Comparison of ENCODE assay signal across 8 mouse cellular contexts in genomic region chr14:20798761-20799160, GRCm38 (mm10). TPM values are rescaled to one million over a fixed set of nuclear protein-coding genes. Genes with fewer than 3 reads are reported as not detected.
A peak's percentile ranks its signal among the peaks of the same experiment; 100 is the strongest.
DNase-seq lines count a peak whose midpoint lies in the region; ATAC-seq and TF ChIP-seq lines count a peak whose summit lies in the region.

No protein-coding gene starts in this region.

- 6% methylated on average over 7 of the region's 7 CpGs for WGBS in forebrain, embryonic 11.5 days
- 3% methylated on average over 7 of the region's 7 CpGs for WGBS in forebrain, embryonic 15.5 days
- 3% methylated on average over 7 of the region's 7 CpGs for WGBS in heart, embryonic 14.5 days

- H3K36me3 ChIP-seq in forebrain, embryonic 11.5 days (ENCODE audit: control insufficient read depth, insufficient read depth, low read length): no peaks in the 10 kb centered on the region
- H3K36me3 ChIP-seq in forebrain, embryonic 15.5 days: no peaks in the 10 kb centered on the region
- H3K36me3 ChIP-seq in heart, embryonic 14.5 days (ENCODE audit: control insufficient read depth, insufficient read depth, low read length): no peaks in the 10 kb centered on the region

- no peak for ATAC-seq in forebrain, embryonic 11.5 days (replicated peaks; ENCODE audit: low FRiP score)
- ATAC-seq in forebrain, embryonic 15.5 days (replicated peaks): no peak
- ATAC-seq in heart, embryonic 14.5 days (ENCODE audit: insufficient number of reproducible peaks, insufficient read depth, low FRiP score, low read depth): 0 out of 2 replicates have a peak, but pooled peaks have one; percentile 19
- peak; percentile 90 for ATAC-seq in megakaryocyte-erythroid progenitor cell, adult 5-6 weeks (replicated peaks; ENCODE audit: low FRiP score, low TSS enrichment, poor library complexity, severe bottlenecking)

- no peak overlapping the region for H3K4me3 ChIP-seq in forebrain, embryonic 11.5 days (ENCODE audit: low read depth, low read length)
- H3K4me3 ChIP-seq in forebrain, embryonic 15.5 days: no peak overlapping the region
- H3K4me3 ChIP-seq in cortical plate, adult 2 months (ENCODE audit: insufficient read depth, low read length): no peak overlapping the region
- no peak overlapping the region for H3K4me3 ChIP-seq in heart, embryonic 14.5 days (ENCODE audit: control insufficient read depth in 1 of 2, insufficient read depth in 1 of 2, low read depth in 1 of 2, low read length in 2 of 2)

- TF ChIP-seq POLR2A in cortical plate, adult 2 months (IDR thresholded peaks at IDR 0.05; ENCODE audit: extremely low read depth, insufficient read depth, low read length): no peak

- H3K9ac ChIP-seq in forebrain, embryonic 11.5 days (ENCODE audit: low read length): no peak overlapping the region
- H3K9ac ChIP-seq in forebrain, embryonic 15.5 days (replicated peaks): no peak overlapping the region
- no peak overlapping the region for H3K9ac ChIP-seq in heart, embryonic 14.5 days (ENCODE audit: low read length)

- H3K27ac ChIP-seq in forebrain, embryonic 11.5 days (ENCODE audit: low read depth, low read length): no peak overlapping the region
- H3K27ac ChIP-seq in forebrain, embryonic 15.5 days (replicated peaks): no peak overlapping the region
- no peak overlapping the region for H3K27ac ChIP-seq in cortical plate, adult 2 months (ENCODE audit: insufficient read depth, low read length)
- H3K27ac ChIP-seq in heart, embryonic 14.5 days (replicated peaks in 1 of 2; ENCODE audit: control insufficient read depth in 1 of 2, insufficient read depth in 1 of 2, low read depth in 2 of 2, low read length in 2 of 2): no peak overlapping the region

- no peaks in the 10 kb centered on the region for H3K27me3 ChIP-seq in forebrain, embryonic 11.5 days (ENCODE audit: control insufficient read depth, insufficient read depth, low read length)
- no peaks in the 10 kb centered on the region for H3K27me3 ChIP-seq in forebrain, embryonic 15.5 days
- H3K27me3 ChIP-seq in heart, embryonic 14.5 days (ENCODE audit: control insufficient read depth, insufficient read depth, low read length): no peaks in the 10 kb centered on the region

- H3K9me3 ChIP-seq in forebrain, embryonic 11.5 days (ENCODE audit: control insufficient read depth, low read length): no peaks in the 10 kb centered on the region
- no peaks in the 10 kb centered on the region for H3K9me3 ChIP-seq in forebrain, embryonic 15.5 days
- no peaks in the 10 kb centered on the region for H3K9me3 ChIP-seq in heart, embryonic 14.5 days (ENCODE audit: control insufficient read depth, low read length)

- H3K4me2 ChIP-seq in forebrain, embryonic 11.5 days (ENCODE audit: low read depth, low read length, severe bottlenecking): no peak overlapping the region
- H3K4me2 ChIP-seq in forebrain, embryonic 15.5 days (replicated peaks): no peak overlapping the region
- 0 out of 2 replicates have a peak overlapping the region, but pooled peaks have one; percentile 16 for H3K4me2 ChIP-seq in heart, embryonic 14.5 days (ENCODE audit: low read length)

- DNase-seq in forebrain, embryonic 11.5 days (ENCODE audit: low spot score): peak; percentile 93
- peak; percentile 90 to 95 for DNase-seq in adrenal gland, adult (ENCODE audit: inconsistent age in 2 of 2, low spot score in 1 of 2)
- peak; percentile 76 to 98 for DNase-seq in layer of hippocampus, postnatal 25 days (ENCODE audit: extremely low spot score in 1 of 2, low spot score in 1 of 2)
- peak; percentile 83 to 96 for DNase-seq in spleen, postnatal 10 days (ENCODE audit: low spot score in 2 of 2)

- H3K4me1 ChIP-seq in forebrain, embryonic 11.5 days (replicated peaks; ENCODE audit: control insufficient read depth, insufficient read depth, low read length): peaks cover 3% of the 10 kb centered on the region; the same call in 1 of the 2 replicates
- H3K4me1 ChIP-seq in forebrain, embryonic 15.5 days: peaks cover 15% of the 10 kb centered on the region
- H3K4me1 ChIP-seq in cortical plate, adult 2 months (ENCODE audit: control insufficient read depth, insufficient read depth, low read length): no peaks in the 10 kb centered on the region
- H3K4me1 ChIP-seq in heart, embryonic 14.5 days (ENCODE audit: control insufficient read depth in 2 of 2, insufficient read depth in 2 of 2, low read length in 2 of 2): peaks cover 0 to 19% of the 10 kb centered on the region in 2 experiments; a peak in 2 of 4 replicates

- TF ChIP-seq CTCF in cortical plate, adult 2 months (IDR thresholded peaks at IDR 0.05; ENCODE audit: extremely low read depth, insufficient read depth, low read length): peak; percentile 94

RNA-seq across cellular contexts. Expression of gene Camk2g, which starts 4.9 kb away (rescaled TPM):
- polyA plus RNA-seq in forebrain, embryonic 11.5 days (2014; fragmentation: Nextera tagmentation; extraction: Ambion mirVana): 46.8 and 52.0 TPM in 2 replicates
- 86.8 and 95.6 TPM in 2 replicates for polyA plus RNA-seq in forebrain, embryonic 15.5 days (2015; fragmentation: Nextera tagmentation; extraction: Ambion mirVana)
- 287 and 303 TPM in 2 replicates for polyA plus RNA-seq in cortical plate, adult 2 months (2012; rRNA removed)
- polyA plus RNA-seq in heart, embryonic 14.5 days (2014; fragmentation: Nextera tagmentation; extraction: Ambion mirVana): 64.0 and 72.1 TPM in 2 replicates
- 100 to 1,000 TPM; 205 to 212 TPM for total RNA-seq in layer of hippocampus, postnatal 25 days (2021)
- total RNA-seq in megakaryocyte-erythroid progenitor cell, adult 5-6 weeks (2014; fragmentation: Nextera tagmentation): 7.1 and 30.8 TPM in 2 replicates
- total RNA-seq in megakaryocyte-erythroid progenitor cell, adult 5-6 weeks (2017): 33.0 and 34.8 TPM in 2 replicates

RNA-seq across cellular contexts. Expression of gene Plau, which starts 37.7 kb away (rescaled TPM):
- 0.25 and 0.31 TPM in 2 replicates for polyA plus RNA-seq in forebrain, embryonic 11.5 days (2014; fragmentation: Nextera tagmentation; extraction: Ambion mirVana)
- 0.27 and 0.28 TPM in 2 replicates for polyA plus RNA-seq in forebrain, embryonic 15.5 days (2015; fragmentation: Nextera tagmentation; extraction: Ambion mirVana)
- 4.2 and 5.2 TPM in 2 replicates for polyA plus RNA-seq in cortical plate, adult 2 months (2012; rRNA removed)
- polyA plus RNA-seq in heart, embryonic 14.5 days (2014; fragmentation: Nextera tagmentation; extraction: Ambion mirVana): 1.5 and 1.7 TPM in 2 replicates
- total RNA-seq in layer of hippocampus, postnatal 25 days (2021): 1 to 10 TPM; 3.5 to 4.0 TPM
- total RNA-seq in megakaryocyte-erythroid progenitor cell, adult 5-6 weeks (2014; fragmentation: Nextera tagmentation): not detected in 2 replicates
- 0.38 TPM in 1 of 2 replicates, not detected in the other for total RNA-seq in megakaryocyte-erythroid progenitor cell, adult 5-6 weeks (2017)

Comparison
In these comparisons a context has a peak if more than half of its experiments do, and no peak if none do; other contexts are left out.
1. ATAC-seq: peak in heart, embryonic 14.5 days (single experiment) and megakaryocyte-erythroid progenitor cell, adult 5-6 weeks (single experiment); none in forebrain, embryonic 11.5 days (single experiment) and forebrain, embryonic 15.5 days (single experiment).
2. Peak in every context shown above with its lines, with median percentiles within 50 percentile points of each other: DNase-seq.